Mouse (Mus musculus): ENCODE results near the gene Fyn.

GRCm38 (mm10) chr10:39518859-39519258 lies 150.2 kb downstream of the Fyn start:
- TF ChIP-seq CTCF (IDR thresholded peaks at IDR 0.05; ENCODE audit: low read depth, low read length) (no peak), POLR2AphosphoS5 (IDR thresholded peaks at IDR 0.05; ENCODE audit: insufficient replicate concordance, low read depth, low read length) (no peak), TAL1 (conservative IDR thresholded peaks at IDR 0.05; ENCODE audit: low read depth, low read length) (no peak), GATA2 (IDR thresholded peaks at IDR 0.05; ENCODE audit: borderline replicate concordance, low read depth, low read length) (no peak)
